Mouse (Mus musculus) liver, embryonic 14.5 days (tissue): Measurements from ENCODE around the gene Kif5c. TPM values are rescaled to one million over a fixed set of nuclear protein-coding genes. Genes with fewer than 3 reads are reported as not detected.

ENCODE experiments used
- ATAC-seq: fragments of 200-750 bp; cut with Nextera tagmentation; 2 replicates; pipeline ENCODE4 v1.8.0; 2017; ENCODE audit warnings: moderate number of reproducible peaks, mild to moderate bottlenecking, moderate library complexity; ENCODE audit not compliant: insufficient read depth
- DNase-seq, 3 experiments: peaks; one replicate each; pipeline ENCODE4 v3.0.0-alpha.2; 2012 to 2013; ENCODE audit warnings: low read depth in 3 of 3, low spot score in 3 of 3
- H3K27ac ChIP-seq: fragments of 300-500 bp; sonication (generic); 2 replicates; pipeline ENCODE4 v1.5.1; 2014; ENCODE audit warnings: moderate library complexity, mild to moderate bottlenecking, control low read depth, inconsistent platforms
- H3K27me3 ChIP-seq: fragments of 300-500 bp; sonication (generic); 2 replicates; pipeline ENCODE4 v1.6.1; 2014; ENCODE audit warnings: mild to moderate bottlenecking, low read length, moderate library complexity; ENCODE audit not compliant: control insufficient read depth, insufficient read depth
- H3K36me3 ChIP-seq: fragments of 300-500 bp; sonication (generic); replicated peaks from 2 replicates; pipeline ENCODE4 v1.6.1; 2014; ENCODE audit warnings: low read depth; ENCODE audit not compliant: control insufficient read depth, insufficient read depth
- H3K4me1 ChIP-seq, 2 experiments: fragments of 200-500 bp in 1 of 2; fragments of 300-500 bp in 1 of 2; sonication (generic) in 1 of 2; replicated peaks; 2 replicates each; pipeline ENCODE4 v1.6.1; 2012 to 2014; ENCODE audit warnings: antibody characterized with exemption in 1 of 2, inconsistent platforms in 1 of 2, low read length in 1 of 2; ENCODE audit not compliant: control insufficient read depth in 2 of 2, insufficient read depth in 2 of 2
- H3K4me2 ChIP-seq: fragments of 300-500 bp; sonication (generic); 2 replicates; pipeline ENCODE4 v1.6.1; 2014; ENCODE audit warnings: low read depth, mild to moderate bottlenecking, control low read depth, moderate library complexity
- H3K4me3 ChIP-seq, 2 experiments: fragments of 200-500 bp in 1 of 2; fragments of 300-500 bp in 1 of 2; sonication (generic) in 1 of 2; 2 replicates each; pipeline ENCODE4 v1.5.1; 2012 to 2014; ENCODE audit warnings: low read depth in 2 of 2, low read length in 2 of 2, mild to moderate bottlenecking in 2 of 2, control low read depth in 1 of 2, inconsistent platforms in 1 of 2, moderate library complexity in 1 of 2; ENCODE audit not compliant: insufficient read depth in 1 of 2
- H3K9ac ChIP-seq: fragments of 300-500 bp; sonication (generic); replicated peaks from 2 replicates; pipeline ENCODE4 v1.6.1; 2014; ENCODE audit warnings: mild to moderate bottlenecking, control low read depth, moderate library complexity
- H3K9me3 ChIP-seq: fragments of 300-500 bp; sonication (generic); 2 replicates; pipeline ENCODE4 v1.6.1; 2016; ENCODE audit warnings: low read length, mixed read lengths; ENCODE audit not compliant: control insufficient read depth
- CTCF ChIP-seq: IDR thresholded peaks from 2 replicates; pipeline ENCODE4 v1.5.1; 2016; ENCODE audit warnings: antibody characterized with exemption, low read depth, control low read depth
- EP300 ChIP-seq: IDR thresholded peaks from 2 replicates; pipeline ENCODE4 v1.6.1; 2016; ENCODE audit warnings: antibody characterized with exemption, low read depth
- WGBS: fragments of 180-500 bp; shearing (Covaris S2); extraction: QIAGEN DNeasy Blood & Tissue Kit; methylation state at CpG from one replicate; pipeline ENCODE4 v1.1.7; 2014; ENCODE audit not compliant: insufficient replicate concordance; 5-methylcytosine and 5-hydroxymethylcytosine counted together
- polyA plus RNA-seq, 2 experiments: library from polyadenylated mRNA; depleted of rRNA in 1 of 2; stranded (reverse) in 1 of 2; unstranded in 1 of 2; fragments of >200 nt; fragmentation: Nextera tagmentation in 1 of 2; extraction: Ambion mirVana in 1 of 2; gene quantifications; 2 replicates each; pipeline versions ENCODE4 v1.2.1 to v1.2.3; 2012 to 2014

Kif5c gene
- polyA plus RNA-seq, 2 experiments = 0.10 to 0.17 TPM

DNA sequence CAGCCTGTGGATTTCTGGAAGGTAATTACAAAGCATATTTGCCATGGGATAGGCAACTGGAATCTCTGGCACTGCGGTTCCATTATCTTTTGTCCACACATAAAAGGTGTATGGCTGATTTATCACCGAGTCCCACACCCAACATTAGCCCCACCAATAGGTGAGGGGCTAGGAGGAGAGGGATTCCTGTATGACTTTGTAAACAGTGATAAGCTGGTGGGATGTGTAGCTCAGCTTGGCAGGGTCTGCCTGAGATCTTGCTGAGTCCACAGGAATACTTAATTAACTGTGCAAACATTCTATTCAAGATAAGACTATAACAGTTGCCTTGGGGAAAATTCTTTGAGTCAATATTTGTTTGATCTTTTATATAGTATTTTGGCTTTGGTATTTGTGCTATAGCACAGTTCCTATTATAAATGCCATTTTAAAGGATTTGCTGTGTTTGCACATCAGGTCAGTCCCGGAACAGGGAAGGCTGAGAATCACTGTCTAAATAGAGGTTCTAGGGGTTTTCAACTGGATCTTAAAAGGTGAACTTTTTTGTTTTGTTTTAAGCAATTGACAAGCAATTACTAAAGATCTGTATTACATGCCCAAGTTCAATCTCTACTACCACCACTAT lies 196.7 kb downstream of the Kif5c start:
- no peak for DNase-seq
- WGBS = 41% methylated on average over 3 of the region's 3 CpGs

GRCm38 (mm10) chr2:49816549-49816948 lies 197.5 kb downstream of the Kif5c start:
- 60% methylated on average over 5 of the region's 5 CpGs for WGBS
- no peak for ATAC-seq
- Histone ChIP-seq H3K4me3 (no peak overlapping the region), H3K36me3 (no peaks in the 10 kb centered on the region), H3K4me2 (no peak overlapping the region), H3K9ac (no peak overlapping the region), H3K27me3 (no peaks in the 10 kb centered on the region), H3K4me1 (0 out of 4 replicates have a peak, but pooled peaks cover 0 to 8% of the 10 kb centered on the region in 2 experiments), H3K27ac (no peak overlapping the region), H3K9me3 (no peaks in the 10 kb centered on the region)
- TF ChIP-seq EP300 = no peak
- TF ChIP-seq CTCF = no peak
- DNase-seq = no peak

More for the DNA sequence above, 196.7 kb downstream of the Kif5c start:
- Histone ChIP-seq H3K36me3 (no peaks in the 10 kb centered on the region), H3K9ac (no peak overlapping the region), H3K4me2 (no peak overlapping the region), H3K4me3 (no peak overlapping the region), H3K9me3 (no peaks in the 10 kb centered on the region), H3K27ac (no peak overlapping the region), H3K4me1 (0 out of 4 replicates have a peak, but pooled peaks cover 0 to 8% of the 10 kb centered on the region in 2 experiments), H3K27me3 (no peaks in the 10 kb centered on the region)
- no peak for ATAC-seq
- no peak for TF ChIP-seq CTCF
- no peak for TF ChIP-seq EP300

GRCm38 (mm10) chr2:49817151-49817550 lies 198.1 kb downstream of the Kif5c start:
- H3K36me3 ChIP-seq = no peaks in the 10 kb centered on the region
- H3K27ac ChIP-seq = no peak overlapping the region
- no peak for ATAC-seq
- H3K4me1 ChIP-seq = 0 out of 4 replicates have a peak, but pooled peaks cover 0 to 5% of the 10 kb centered on the region in 2 experiments
- H3K9ac ChIP-seq = no peak overlapping the region
- WGBS = 78% methylated on average over 3 of the region's 3 CpGs
- TF ChIP-seq CTCF (no peak), EP300 (no peak)
- no peak overlapping the region for H3K4me2 ChIP-seq
- no peaks in the 10 kb centered on the region for H3K9me3 ChIP-seq
- H3K4me3 ChIP-seq = no peak overlapping the region
- H3K27me3 ChIP-seq = no peaks in the 10 kb centered on the region
- DNase-seq = no peak

GRCm38 (mm10) chr2:49818126-49818525 lies 199.0 kb downstream of the Kif5c start:
- Histone ChIP-seq H3K4me3 (no peak overlapping the region), H3K27me3 (no peaks in the 10 kb centered on the region), H3K27ac (no peak overlapping the region), H3K4me2 (no peak overlapping the region), H3K9ac (no peak overlapping the region), H3K36me3 (no peaks in the 10 kb centered on the region), H3K9me3 (no peaks in the 10 kb centered on the region), H3K4me1 (0 out of 4 replicates have a peak, but pooled peaks cover 0 to 5% of the 10 kb centered on the region in 2 experiments)
- 51% methylated on average over 5 of the region's 5 CpGs for WGBS
- TF ChIP-seq EP300 (no peak), CTCF (no peak)
- no peak for ATAC-seq
- DNase-seq = no peak

GRCm38 (mm10) chr2:49822312-49822711 lies 203.2 kb downstream of the Kif5c start:
- no peak overlapping the region for H3K27ac ChIP-seq
- H3K4me3 ChIP-seq = no peak overlapping the region
- H3K4me1 ChIP-seq = no peaks in the 10 kb centered on the region
- no peaks in the 10 kb centered on the region for H3K9me3 ChIP-seq
- no peak for DNase-seq
- H3K27me3 ChIP-seq = no peaks in the 10 kb centered on the region
- WGBS = 52% methylated on average over 1 of the region's 1 CpGs
- no peak overlapping the region for H3K9ac ChIP-seq
- TF ChIP-seq CTCF (no peak), EP300 (no peak)
- ATAC-seq = no peak
- no peaks in the 10 kb centered on the region for H3K36me3 ChIP-seq
- no peak overlapping the region for H3K4me2 ChIP-seq

Other genes starting within 250 kb of the Kif5c start
- gene Epc2, start 167.8 kb upstream of the Kif5c start, polyA plus RNA-seq (2012; rRNA removed) = 3.5 and 4.2 TPM in 2 replicates
- 1.9 and 3.2 TPM in 2 replicates for gene Epc2, start 167.8 kb upstream of the Kif5c start, polyA plus RNA-seq (2014; fragmentation: Nextera tagmentation; extraction: Ambion mirVana)
- gene Lypd6b, start 168.4 kb downstream of the Kif5c start, polyA plus RNA-seq (2012; rRNA removed) = 0.02 and 0.04 TPM in 2 replicates
- not detected in 2 replicates for gene Lypd6b, start 168.4 kb downstream of the Kif5c start, polyA plus RNA-seq (2014; fragmentation: Nextera tagmentation; extraction: Ambion mirVana)